In genomic region chr17:35803020-35803419, GRCm38 (mm10) we compare ENCODE assay signal across 16 mouse cellular contexts. TPM values are rescaled to one million over a fixed set of nuclear protein-coding genes. Genes with fewer than 3 reads are reported as not detected.
DNase-seq lines count a peak whose midpoint lies in the region; ATAC-seq and TF ChIP-seq lines count a peak whose summit lies in the region.
"Had no signal": no experiment of that assay in that cellular context is flagged by ENCODE, and none has a peak within 500 bp of the region (broad histone marks: within the 10 kb centered on the region; RNA-seq: fewer than 3 reads in every experiment).

No protein-coding gene starts in this region.

- intact Hi-C loops in heart, postnatal 25 days (cut with DNase I) = no loop called here

- H3K4me2 ChIP-seq in heart, postnatal 0 days (ENCODE audit: low read depth, low read length) = no peak overlapping the region
- no peak overlapping the region for H3K4me2 ChIP-seq in lung, embryonic 16.5 days (ENCODE audit: low read depth, low read length)
- H3K4me2 ChIP-seq: forebrain, embryonic 13.5 days; liver, embryonic 13.5 days; stomach, embryonic 15.5 days had no signal

- WGBS in heart, postnatal 0 days = 44% methylated on average over 6 of the region's 6 CpGs
- WGBS in lung, embryonic 16.5 days = 14% methylated on average over 6 of the region's 6 CpGs

- peaks cover 8% of the 10 kb centered on the region; the same call in 1 of the 2 replicates for H3K4me1 ChIP-seq in heart, postnatal 0 days (ENCODE audit: control insufficient read depth, insufficient read depth)
- H3K4me1 ChIP-seq in lung, embryonic 16.5 days (replicated peaks; ENCODE audit: control insufficient read depth, insufficient read depth, low read length) = peaks cover 12% of the 10 kb centered on the region
- H3K4me1 ChIP-seq: forebrain, embryonic 13.5 days had no signal

- TF ChIP-seq EP300 in heart, postnatal 0 days (IDR thresholded peaks at IDR 0.05; ENCODE audit: low read depth) = no peak

- TF ChIP-seq CTCF in heart, postnatal 0 days (IDR thresholded peaks at IDR 0.05; ENCODE audit: low read depth) = no peak

- H3K9me3 ChIP-seq in heart, postnatal 0 days (replicated peaks; ENCODE audit: control insufficient read depth, low read length) = no peaks in the 10 kb centered on the region
- H3K9me3 ChIP-seq in lung, embryonic 16.5 days (ENCODE audit: control insufficient read depth, low read length) = 0 out of 2 replicates have a peak, but pooled peaks cover 3% of the 10 kb centered on the region
- H3K9me3 ChIP-seq: liver, embryonic 13.5 days; stomach, embryonic 15.5 days had no signal

- 0 out of 2 replicates have a peak overlapping the region, but pooled peaks have one; percentile 12 for H3K27ac ChIP-seq in heart, postnatal 0 days (ENCODE audit: low read depth)
- peak overlapping the region; percentile 64 for H3K27ac ChIP-seq in lung, embryonic 16.5 days (ENCODE audit: low read length)
- H3K27ac ChIP-seq: forebrain, embryonic 13.5 days; liver, embryonic 13.5 days; stomach, embryonic 15.5 days had no signal

- H3K9ac ChIP-seq in heart, postnatal 0 days (replicated peaks; ENCODE audit: low read depth, low read length) = no peak overlapping the region
- no peak overlapping the region for H3K9ac ChIP-seq in lung, embryonic 16.5 days (ENCODE audit: low read length)
- H3K9ac ChIP-seq: forebrain, embryonic 13.5 days; liver, embryonic 13.5 days; stomach, embryonic 15.5 days had no signal

- H3K27me3 ChIP-seq in heart, postnatal 0 days (ENCODE audit: control insufficient read depth, insufficient read depth, low read length) = no peaks in the 10 kb centered on the region
- no peaks in the 10 kb centered on the region for H3K27me3 ChIP-seq in lung, embryonic 16.5 days (ENCODE audit: control insufficient read depth, insufficient read depth, low read depth, low read length)
- H3K27me3 ChIP-seq: forebrain, embryonic 13.5 days; liver, embryonic 13.5 days; stomach, embryonic 15.5 days had no signal

- no peak for ATAC-seq in heart, postnatal 0 days (ENCODE audit: insufficient read depth, low read depth)
- no peak for ATAC-seq in lung, embryonic 16.5 days (ENCODE audit: low read depth)
- ATAC-seq: forebrain, embryonic 13.5 days; intestine, embryonic 16.5 days had no signal

- no peaks in the 10 kb centered on the region for H3K36me3 ChIP-seq in heart, postnatal 0 days (replicated peaks; ENCODE audit: control insufficient read depth, insufficient read depth, low read length)
- H3K36me3 ChIP-seq in lung, embryonic 16.5 days (ENCODE audit: control insufficient read depth, insufficient read depth, low read length) = no peaks in the 10 kb centered on the region
- H3K36me3 ChIP-seq: liver, embryonic 13.5 days; stomach, embryonic 15.5 days had no signal

- DNase-seq in adrenal gland, adult 2 months = peak; percentile 45
- no peak for DNase-seq in adrenal gland, postnatal 14 days
- DNase-seq in heart, postnatal 0 days (ENCODE audit: low spot score) = no peak
- no peak for DNase-seq in heart, postnatal 25 days (ENCODE audit: low spot score)
- DNase-seq in NIH3T3 (ENCODE audit: low read depth) = peak; percentile 73
- no peak for DNase-seq in cerebellum, adult 8-10 months
- DNase-seq in layer of hippocampus, adult 8-10 months (ENCODE audit: low spot score in 2 of 2) = no peak
- DNase-seq: adrenal gland, postnatal 36 days; cerebellum, postnatal 36 days; liver, embryonic 13.5 days; retina, postnatal 1 day had no signal

- no peak overlapping the region for H3K4me3 ChIP-seq in heart, postnatal 0 days (ENCODE audit: low read depth, low read length)
- H3K4me3 ChIP-seq in lung, embryonic 16.5 days (ENCODE audit: low read length) = no peak overlapping the region
- H3K4me3 ChIP-seq: forebrain, embryonic 13.5 days; liver, embryonic 13.5 days; megakaryocyte, embryonic 14.5 days; stomach, embryonic 15.5 days had no signal

RNA-seq across cellular contexts. Expression of gene Ier3, which starts 18.5 kb away (rescaled TPM):
- total RNA-seq in adrenal gland, adult 2 months (2021) = 10 to 100 TPM in 1 of 2 experiments, 1 to 10 TPM in 1; 9.6 to 13.8 TPM
- 17.1 and 17.6 TPM in 2 replicates for polyA plus RNA-seq in adrenal gland, adult 2 months (2012; rRNA removed)
- total RNA-seq in adrenal gland, postnatal 14 days (2021) = 12.7 and 26.3 TPM in 2 replicates
- 41.7 and 50.5 TPM in 2 replicates for total RNA-seq in heart, postnatal 0 days (2014; rRNA removed; ENCODE audit: low replicate concordance)
- 70.7 and 79.4 TPM in 2 replicates for polyA plus RNA-seq in heart, postnatal 0 days (2015; fragmentation: Nextera tagmentation; extraction: Ambion mirVana)
- 10 to 100 TPM; 21.7 to 39.7 TPM for total RNA-seq in heart, postnatal 25 days (2021)
- 21.9 and 31.7 TPM in 2 replicates for polyA plus RNA-seq in lung, embryonic 16.5 days (2015; fragmentation: Nextera tagmentation; extraction: Ambion mirVana)
- total RNA-seq in layer of hippocampus, adult 8-10 months (2022) = 10 to 100 TPM in 1 of 4 experiments, 1 to 10 TPM in 3; 4.9 to 11.0 (median 7.3) TPM

RNA-seq across cellular contexts. Expression of gene Flot1, which starts 20.0 kb away (rescaled TPM):
- total RNA-seq in adrenal gland, adult 2 months (2021) = 10 to 100 TPM; 59.0 to 74.4 TPM
- 61.0 and 66.2 TPM in 2 replicates for polyA plus RNA-seq in adrenal gland, adult 2 months (2012; rRNA removed)
- 52.4 and 59.5 TPM in 2 replicates for total RNA-seq in adrenal gland, postnatal 14 days (2021)
- 161 and 163 TPM in 2 replicates for total RNA-seq in heart, postnatal 0 days (2014; rRNA removed; ENCODE audit: low replicate concordance)
- 122 and 132 TPM in 2 replicates for polyA plus RNA-seq in heart, postnatal 0 days (2015; fragmentation: Nextera tagmentation; extraction: Ambion mirVana)
- 100 to 1,000 TPM; 125 to 141 TPM for total RNA-seq in heart, postnatal 25 days (2021)
- polyA plus RNA-seq in lung, embryonic 16.5 days (2015; fragmentation: Nextera tagmentation; extraction: Ambion mirVana) = 57.8 and 65.1 TPM in 2 replicates
- total RNA-seq in layer of hippocampus, adult 8-10 months (2022) = 100 to 1,000 TPM; 124 to 142 (median 137) TPM

RNA-seq across cellular contexts. Expression of gene Tubb5, which starts 35.1 kb away (rescaled TPM):
- 100 to 1,000 TPM; 152 to 198 TPM for total RNA-seq in adrenal gland, adult 2 months (2021)
- polyA plus RNA-seq in adrenal gland, adult 2 months (2012; rRNA removed) = 137 and 156 TPM in 2 replicates
- total RNA-seq in adrenal gland, postnatal 14 days (2021) = 285 and 320 TPM in 2 replicates
- 1,043 and 1,325 TPM in 2 replicates for total RNA-seq in heart, postnatal 0 days (2014; rRNA removed; ENCODE audit: low replicate concordance)
- polyA plus RNA-seq in heart, postnatal 0 days (2015; fragmentation: Nextera tagmentation; extraction: Ambion mirVana) = 259 and 267 TPM in 2 replicates
- 100 to 1,000 TPM; 102 to 103 TPM for total RNA-seq in heart, postnatal 25 days (2021)
- 877 and 940 TPM in 2 replicates for polyA plus RNA-seq in lung, embryonic 16.5 days (2015; fragmentation: Nextera tagmentation; extraction: Ambion mirVana)
- total RNA-seq in layer of hippocampus, adult 8-10 months (2022) = 100 to 1,000 TPM; 339 to 357 (median 343) TPM

RNA-seq across cellular contexts. Expression of gene Mdc1, which starts 38.3 kb away (rescaled TPM):
- total RNA-seq in adrenal gland, adult 2 months (2021) = 10 to 100 TPM; 15.4 to 20.8 TPM
- 3.6 and 5.9 TPM in 2 replicates for polyA plus RNA-seq in adrenal gland, adult 2 months (2012; rRNA removed)
- total RNA-seq in adrenal gland, postnatal 14 days (2021) = 20.6 and 21.9 TPM in 2 replicates
- total RNA-seq in heart, postnatal 0 days (2014; rRNA removed; ENCODE audit: low replicate concordance) = 5.4 and 25.0 TPM in 2 replicates
- polyA plus RNA-seq in heart, postnatal 0 days (2015; fragmentation: Nextera tagmentation; extraction: Ambion mirVana) = 2.3 and 3.0 TPM in 2 replicates
- 10 to 100 TPM; 11.8 to 14.6 TPM for total RNA-seq in heart, postnatal 25 days (2021)
- polyA plus RNA-seq in lung, embryonic 16.5 days (2015; fragmentation: Nextera tagmentation; extraction: Ambion mirVana) = 20.6 and 22.3 TPM in 2 replicates
- 10 to 100 TPM; 16.9 to 20.1 (median 18.3) TPM for total RNA-seq in layer of hippocampus, adult 8-10 months (2022)

RNA-seq across cellular contexts. Expression of gene Nrm, which starts 58.1 kb away (rescaled TPM):
- total RNA-seq in adrenal gland, adult 2 months (2021) = 1 to 10 TPM; 3.3 to 4.8 TPM
- polyA plus RNA-seq in adrenal gland, adult 2 months (2012; rRNA removed) = 9.3 and 11.7 TPM in 2 replicates
- 10.6 and 15.9 TPM in 2 replicates for total RNA-seq in adrenal gland, postnatal 14 days (2021)
- 16.1 and 36.2 TPM in 2 replicates for total RNA-seq in heart, postnatal 0 days (2014; rRNA removed; ENCODE audit: low replicate concordance)
- 18.0 and 21.6 TPM in 2 replicates for polyA plus RNA-seq in heart, postnatal 0 days (2015; fragmentation: Nextera tagmentation; extraction: Ambion mirVana)
- total RNA-seq in heart, postnatal 25 days (2021) = 1 to 10 TPM; 2.3 to 2.8 TPM
- 65.6 and 67.9 TPM in 2 replicates for polyA plus RNA-seq in lung, embryonic 16.5 days (2015; fragmentation: Nextera tagmentation; extraction: Ambion mirVana)
- 1 to 10 TPM; 1.8 to 3.7 (median 1.9) TPM for total RNA-seq in layer of hippocampus, adult 8-10 months (2022)

Comparison
In these comparisons a context has a peak if more than half of its experiments do, and no peak if none do; other contexts are left out.
1. DNase-seq: peak in adrenal gland, adult 2 months (single experiment) and NIH3T3 (single experiment); none in adrenal gland, postnatal 14 days (single experiment), heart, postnatal 0 days (single experiment), heart, postnatal 25 days (single experiment), cerebellum, adult 8-10 months (single experiment) and layer of hippocampus, adult 8-10 months (0 of 2).